Mouse (Mus musculus) thymus, postnatal 4 days (tissue): Measurements from ENCODE around the gene Slc8a1.

Source experiments
- DNase-seq: peaks from one replicate; pipeline ENCODE4 v3.0.0; 2021

The Slc8a1 gene

GRCm38 (mm10) chr17:81554052-81554734, 184.0 kb downstream of the Slc8a1 start:
- DNase-seq = no peak

- no peak for DNase-seq
Observed at GRCm38 (mm10) chr17:81551856-81552635, 186.1 kb downstream of the Slc8a1 start.

- DNase-seq = no peak
Observed at GRCm38 (mm10) chr17:81550864-81551263, 187.3 kb downstream of the Slc8a1 start.

- DNase-seq = no peak
Observed at GRCm38 (mm10) chr17:81548016-81548415, 190.2 kb downstream of the Slc8a1 start.

- no peak for DNase-seq
Observed at GRCm38 (mm10) chr17:81546525-81546924, 191.7 kb downstream of the Slc8a1 start.

- no peak for DNase-seq
Observed at GRCm38 (mm10) chr17:81546012-81546411, 192.2 kb downstream of the Slc8a1 start.

GRCm38 (mm10) chr17:81544926-81545325, 193.3 kb downstream of the Slc8a1 start:
- DNase-seq = no peak

GRCm38 (mm10) chr17:81542313-81543185, 195.6 kb downstream of the Slc8a1 start:
- DNase-seq = no peak

- no peak for DNase-seq
Observed at GRCm38 (mm10) chr17:81538163-81539160, 199.7 kb downstream of the Slc8a1 start.

- no peak for DNase-seq
Observed at GRCm38 (mm10) chr17:81536093-81536492, 202.1 kb downstream of the Slc8a1 start.

- no peak for DNase-seq
Observed at GRCm38 (mm10) chr17:81529849-81530248, 208.3 kb downstream of the Slc8a1 start.

GRCm38 (mm10) chr17:81528940-81529339, 209.2 kb downstream of the Slc8a1 start:
- DNase-seq = no peak

GRCm38 (mm10) chr17:81526463-81526862, 211.7 kb downstream of the Slc8a1 start:
- DNase-seq = no peak

GRCm38 (mm10) chr17:81524826-81525225, 213.4 kb downstream of the Slc8a1 start:
- no peak for DNase-seq

GRCm38 (mm10) chr17:81523943-81524342, 214.2 kb downstream of the Slc8a1 start:
- DNase-seq = no peak

GRCm38 (mm10) chr17:81518316-81519025, 219.7 kb downstream of the Slc8a1 start:
- no peak for DNase-seq

GRCm38 (mm10) chr17:81516155-81516554, 222.0 kb downstream of the Slc8a1 start:
- DNase-seq = no peak

- DNase-seq = no peak
Observed at GRCm38 (mm10) chr17:81514022-81514421, 224.2 kb downstream of the Slc8a1 start.

- DNase-seq = no peak
Observed at GRCm38 (mm10) chr17:81513368-81513958, 224.7 kb downstream of the Slc8a1 start.

GRCm38 (mm10) chr17:81505162-81505685, 233.0 kb downstream of the Slc8a1 start:
- no peak for DNase-seq

GRCm38 (mm10) chr17:81504040-81504439, 234.1 kb downstream of the Slc8a1 start:
- DNase-seq = no peak
